Mouse (Mus musculus) liver, embryonic 16.5 days (tissue): ENCODE data around the gene Rnf114. TPM values are rescaled to one million over a fixed set of nuclear protein-coding genes. Genes with fewer than 3 reads are reported as not detected.
A peak's percentile ranks its signal among the peaks of the same experiment; 100 is the strongest.

Experiments used
- ATAC-seq: fragments of 200-750 bp; cut with Nextera tagmentation; 2 replicates; pipeline ENCODE4 v1.8.0; 2017; ENCODE audit warnings: low read depth, mild to moderate bottlenecking, moderate number of reproducible peaks, moderate library complexity
- H3K27ac ChIP-seq: fragments of 300-500 bp; sonication (generic); 2 replicates; pipeline ENCODE4 v1.5.1; 2014; ENCODE audit warnings: mild to moderate bottlenecking, low read length
- H3K27me3 ChIP-seq: fragments of 300-500 bp; sonication (generic); 2 replicates; pipeline ENCODE4 v1.6.1; 2014; ENCODE audit warnings: low read depth, low read length, mixed read lengths; ENCODE audit not compliant: control insufficient read depth, insufficient read depth
- H3K36me3 ChIP-seq: fragments of 300-500 bp; sonication (generic); 2 replicates; pipeline ENCODE4 v1.6.1; 2014; ENCODE audit warnings: mild to moderate bottlenecking; ENCODE audit not compliant: control insufficient read depth, insufficient read depth
- H3K4me1 ChIP-seq: fragments of 300-500 bp; sonication (generic); 2 replicates; pipeline ENCODE4 v1.6.1; 2014; ENCODE audit warnings: low read depth, low read length, mixed read lengths; ENCODE audit not compliant: control insufficient read depth
- H3K4me2 ChIP-seq: fragments of 300-500 bp; sonication (generic); 2 replicates; pipeline ENCODE4 v1.6.1; 2014; ENCODE audit warnings: low read depth, low read length, mixed read lengths
- H3K4me3 ChIP-seq: fragments of 300-500 bp; sonication (generic); 2 replicates; pipeline ENCODE4 v1.5.1; 2014; ENCODE audit warnings: low read depth, mild to moderate bottlenecking, low read length
- H3K9ac ChIP-seq: fragments of 300-500 bp; sonication (generic); 2 replicates; pipeline ENCODE4 v1.6.1; 2014; ENCODE audit warnings: low read depth, low read length
- H3K9me3 ChIP-seq: fragments of 300-500 bp; sonication (generic); replicated peaks from 2 replicates; pipeline ENCODE4 v1.6.1; 2016; ENCODE audit warnings: low read length; ENCODE audit not compliant: control insufficient read depth
- WGBS: fragments of 180-500 bp; shearing (Covaris S2); extraction: QIAGEN DNeasy Blood & Tissue Kit; methylation state at CpG from one replicate; pipeline ENCODE4 v1.1.7; 2014; ENCODE audit not compliant: insufficient replicate concordance; 5-methylcytosine and 5-hydroxymethylcytosine counted together
- polyA plus RNA-seq: library from polyadenylated mRNA; unstranded; fragments of >200 nt; fragmentation: Nextera tagmentation; extraction: Ambion mirVana; gene quantifications from 2 replicates; pipeline ENCODE4 v1.2.1, GENCODE M21; 2015

Gene Rnf114
- polyA plus RNA-seq: 35.6 and 36.7 TPM in 2 replicates

GRCm38 (mm10) chr2:167491757-167492708 is at the start of gene Rnf114:
Rnf114 (plus strand) TSS chr2:167492645.
- Histone ChIP-seq H3K36me3 (no peaks in the 10 kb centered on the region), H3K27ac (peak within 1 kb of the TSS; percentile 95)
- 3% methylated on average over 52 of the region's 52 CpGs for WGBS

GRCm38 (mm10) chr2:167443411-167444193 is 48.8 kb upstream of the Rnf114 start:
- Histone ChIP-seq H3K27ac (no peak overlapping the region), H3K4me2 (no peak overlapping the region), H3K9ac (no peak overlapping the region), H3K9me3 (no peaks in the 10 kb centered on the region), H3K4me3 (no peak overlapping the region), H3K36me3 (peaks cover 13% of the 10 kb centered on the region), H3K27me3 (no peaks in the 10 kb centered on the region), H3K4me1 (peaks cover 28% of the 10 kb centered on the region)
- 93% methylated on average over 4 of the region's 4 CpGs for WGBS
- no peak for ATAC-seq

More at GRCm38 (mm10) chr2:167491757-167492708, at the start of gene Rnf114:
- peaks cover 23% of the 10 kb centered on the region for H3K4me1 ChIP-seq
- peak within 1 kb of the TSS; percentile 93 for H3K4me2 ChIP-seq
- no peaks in the 10 kb centered on the region for H3K27me3 ChIP-seq
- peak within 1 kb of the TSS; percentile 96 for H3K4me3 ChIP-seq
- peak; percentile 68 for ATAC-seq
- H3K9ac ChIP-seq: peak within 1 kb of the TSS; percentile 95
- no peaks in the 10 kb centered on the region for H3K9me3 ChIP-seq

GRCm38 (mm10) chr2:167445911-167446780 is 46.3 kb upstream of the Rnf114 start:
- Histone ChIP-seq H3K4me3 (no peak overlapping the region), H3K27me3 (no peaks in the 10 kb centered on the region), H3K9me3 (no peaks in the 10 kb centered on the region), H3K4me1 (peaks cover 29% of the 10 kb centered on the region), H3K36me3 (peaks cover 23% of the 10 kb centered on the region), H3K9ac (peak overlapping the region; percentile 15; the same call in 1 of the 2 replicates), H3K27ac (peak overlapping the region; percentile 10; the same call in 1 of the 2 replicates), H3K4me2 (no peak overlapping the region)
- ATAC-seq: no peak
- 65% methylated on average over 20 of the region's 20 CpGs for WGBS

- H3K9ac ChIP-seq: 0 out of 2 replicates have a peak overlapping the region, but pooled peaks have one; percentile 38
- H3K27ac ChIP-seq: peak overlapping the region; percentile 82
- 60% methylated on average over 7 of the region's 7 CpGs for WGBS
Observed at GRCm38 (mm10) chr2:167447207-167447606, 45.2 kb upstream of the Rnf114 start.

GRCm38 (mm10) chr2:167447629-167448028 is 44.8 kb upstream of the Rnf114 start:
- WGBS: 32% methylated on average over 8 of the region's 8 CpGs
- Histone ChIP-seq H3K36me3 (peaks cover 25% of the 10 kb centered on the region), H3K27ac (peak overlapping the region; percentile 82), H3K4me1 (peaks cover 29% of the 10 kb centered on the region), H3K9ac (peak overlapping the region; percentile 33), H3K4me3 (no peak overlapping the region), H3K4me2 (peak overlapping the region; percentile 46), H3K27me3 (no peaks in the 10 kb centered on the region), H3K9me3 (no peaks in the 10 kb centered on the region)
- ATAC-seq: peak; percentile 98

More at GRCm38 (mm10) chr2:167447207-167447606, 45.2 kb upstream of the Rnf114 start:
- ATAC-seq: peak; percentile 77
- no peaks in the 10 kb centered on the region for H3K27me3 ChIP-seq
- H3K4me3 ChIP-seq: no peak overlapping the region
- no peaks in the 10 kb centered on the region for H3K9me3 ChIP-seq
- peaks cover 25% of the 10 kb centered on the region for H3K36me3 ChIP-seq
- H3K4me1 ChIP-seq: peaks cover 29% of the 10 kb centered on the region
- peak overlapping the region; percentile 46 for H3K4me2 ChIP-seq

GRCm38 (mm10) chr2:167449331-167450275 is 42.8 kb upstream of the Rnf114 start:
- Histone ChIP-seq H3K4me1 (peaks cover 29% of the 10 kb centered on the region), H3K9ac (no peak overlapping the region), H3K27ac (no peak overlapping the region), H3K4me3 (no peak overlapping the region), H3K27me3 (no peaks in the 10 kb centered on the region), H3K9me3 (no peaks in the 10 kb centered on the region), H3K36me3 (peaks cover 38% of the 10 kb centered on the region), H3K4me2 (no peak overlapping the region)
- WGBS: 84% methylated on average over 21 of the region's 21 CpGs
- ATAC-seq: no peak

- WGBS: 87% methylated on average over 8 of the region's 8 CpGs
- H3K36me3 ChIP-seq: peaks cover 39% of the 10 kb centered on the region
- no peak for ATAC-seq
Observed at GRCm38 (mm10) chr2:167450647-167451046, 41.8 kb upstream of the Rnf114 start.

More at GRCm38 (mm10) chr2:167450647-167451046, 41.8 kb upstream of the Rnf114 start:
- Histone ChIP-seq H3K4me3 (no peak overlapping the region), H3K27ac (no peak overlapping the region), H3K9ac (no peak overlapping the region), H3K27me3 (no peaks in the 10 kb centered on the region), H3K4me1 (peaks cover 29% of the 10 kb centered on the region), H3K4me2 (no peak overlapping the region), H3K9me3 (no peaks in the 10 kb centered on the region)
